Comparison of ENCODE assay signal across 9 mouse cellular contexts in genomic region chr12:54822836-54823426, GRCm38 (mm10). TPM values are rescaled to one million over a fixed set of nuclear protein-coding genes. Genes with fewer than 3 reads are reported as not detected.
DNase-seq lines count a peak whose midpoint lies in the region; ATAC-seq and TF ChIP-seq lines count a peak whose summit lies in the region.
"Had no signal": no experiment of that assay in that cellular context is flagged by ENCODE, and none has a peak within 500 bp of the region (broad histone marks: within the 10 kb centered on the region; RNA-seq: fewer than 3 reads in every experiment).

No protein-coding gene starts in this region.

- no peak overlapping the region for H3K9ac ChIP-seq in liver, postnatal 0 days (replicated peaks)
- H3K9ac ChIP-seq: neural tube, embryonic 13.5 days had no signal

- DNase-seq in cerebellum, postnatal 10 days, result peak; percentile 17 to 33
- DNase-seq in cerebellum, adult 2 months, result no peak
- peak; percentile 37 for DNase-seq in liver, postnatal 0 days
- no peak for DNase-seq in liver
- peak; percentile 25 for DNase-seq in layer of hippocampus, adult 9-10 months (ENCODE audit: low spot score)
- peak; percentile 78 to 85 for DNase-seq in right cerebral cortex, adult 2 months (ENCODE audit: low spot score in 2 of 2)
- DNase-seq in spleen, postnatal 14 days (ENCODE audit: low spot score in 2 of 2), result no peak
- no peak for DNase-seq in adrenal gland, postnatal 4 days (ENCODE audit: low spot score in 2 of 2)

- H3K4me2 ChIP-seq in liver, postnatal 0 days (ENCODE audit: low read depth, low read length), result no peak overlapping the region
- H3K4me2 ChIP-seq: neural tube, embryonic 13.5 days had no signal

- WGBS in cerebellum, adult 2 months, result 27% methylated on average over 4 of the region's 4 CpGs
- 49% methylated on average over 4 of the region's 4 CpGs for WGBS in liver, postnatal 0 days (ENCODE audit: insufficient replicate concordance)

- H3K27ac ChIP-seq in cerebellum, adult 2 months (ENCODE audit: insufficient read depth, low read length), result no peak overlapping the region
- H3K27ac ChIP-seq in liver, postnatal 0 days (ENCODE audit: low read depth), result no peak overlapping the region
- H3K27ac ChIP-seq: neural tube, embryonic 13.5 days had no signal

- no peak overlapping the region for H3K4me3 ChIP-seq in cerebellum, adult 2 months (replicated peaks; ENCODE audit: insufficient read depth, low read depth, low read length)
- no peak overlapping the region for H3K4me3 ChIP-seq in liver, postnatal 0 days (ENCODE audit: low read depth, low read length)
- H3K4me3 ChIP-seq: neural tube, embryonic 13.5 days had no signal

- no peak for TF ChIP-seq POLR2A in cerebellum, adult 2 months (IDR thresholded peaks at IDR 0.05; ENCODE audit: borderline replicate concordance, insufficient read depth, low read length)

- TF ChIP-seq EP300 in liver, postnatal 0 days (IDR thresholded peaks at IDR 0.05; ENCODE audit: low read depth), result peak; percentile 37

- no peaks in the 10 kb centered on the region for H3K36me3 ChIP-seq in liver, postnatal 0 days (replicated peaks; ENCODE audit: insufficient read depth, low read length)
- H3K36me3 ChIP-seq: neural tube, embryonic 13.5 days had no signal

- H3K4me1 ChIP-seq in cerebellum, adult 2 months (ENCODE audit: control insufficient read depth, insufficient read depth, low read length), result no peaks in the 10 kb centered on the region
- H3K4me1 ChIP-seq in liver, postnatal 0 days (ENCODE audit: insufficient read depth), result peaks cover 17% of the 10 kb centered on the region
- H3K4me1 ChIP-seq: neural tube, embryonic 13.5 days had no signal

- peak; percentile 23; the same call in 1 of the 2 replicates for ATAC-seq in liver, postnatal 0 days

- H3K27me3 ChIP-seq in cerebellum, adult 2 months (ENCODE audit: control insufficient read depth, insufficient read depth, low read length), result no peaks in the 10 kb centered on the region
- no peaks in the 10 kb centered on the region for H3K27me3 ChIP-seq in liver, postnatal 0 days (ENCODE audit: insufficient read depth, low read length)
- H3K27me3 ChIP-seq: neural tube, embryonic 13.5 days had no signal

- TF ChIP-seq CTCF in cerebellum, adult 2 months (IDR thresholded peaks at IDR 0.05; ENCODE audit: borderline replicate concordance, insufficient read depth, low read depth, low read length), result no peak
- no peak for TF ChIP-seq CTCF in liver, postnatal 0 days (IDR thresholded peaks at IDR 0.05; ENCODE audit: low read depth)

- H3K9me3 ChIP-seq in liver, postnatal 0 days (ENCODE audit: low read length), result no peaks in the 10 kb centered on the region
- H3K9me3 ChIP-seq: neural tube, embryonic 13.5 days had no signal

RNA-seq across cellular contexts. Expression of gene Snx6, which starts 27.4 kb away (rescaled TPM):
- polyA plus RNA-seq in cerebellum, adult 2 months (2012; rRNA removed), result 46.4 and 46.7 TPM in 2 replicates
- polyA plus RNA-seq in liver, postnatal 0 days (2015; fragmentation: Nextera tagmentation; extraction: Ambion mirVana), result 56.0 and 62.3 TPM in 2 replicates
- 10 to 100 TPM; 81.3 to 92.7 TPM for total RNA-seq in adrenal gland, postnatal 4 days (2021)

RNA-seq across cellular contexts. Expression of gene Cfl2, which starts 39.7 kb away (rescaled TPM):
- 74.5 and 86.8 TPM in 2 replicates for polyA plus RNA-seq in cerebellum, adult 2 months (2012; rRNA removed)
- polyA plus RNA-seq in liver, postnatal 0 days (2015; fragmentation: Nextera tagmentation; extraction: Ambion mirVana), result 51.8 and 57.1 TPM in 2 replicates
- total RNA-seq in adrenal gland, postnatal 4 days (2021), result 100 to 1,000 TPM; 172 to 180 TPM

Comparison
In these comparisons a context has a peak if more than half of its experiments do, and no peak if none do; other contexts are left out.
1. DNase-seq: peak in cerebellum, postnatal 10 days (2 of 2), liver, postnatal 0 days (single experiment), layer of hippocampus, adult 9-10 months (single experiment) and right cerebral cortex, adult 2 months (2 of 2); none in cerebellum, adult 2 months (0 of 2), liver (single experiment), spleen, postnatal 14 days (0 of 2) and adrenal gland, postnatal 4 days (0 of 2).